Mouse (Mus musculus): ENCODE data around the gene Ccnf.

Ccnf gene

DNA sequence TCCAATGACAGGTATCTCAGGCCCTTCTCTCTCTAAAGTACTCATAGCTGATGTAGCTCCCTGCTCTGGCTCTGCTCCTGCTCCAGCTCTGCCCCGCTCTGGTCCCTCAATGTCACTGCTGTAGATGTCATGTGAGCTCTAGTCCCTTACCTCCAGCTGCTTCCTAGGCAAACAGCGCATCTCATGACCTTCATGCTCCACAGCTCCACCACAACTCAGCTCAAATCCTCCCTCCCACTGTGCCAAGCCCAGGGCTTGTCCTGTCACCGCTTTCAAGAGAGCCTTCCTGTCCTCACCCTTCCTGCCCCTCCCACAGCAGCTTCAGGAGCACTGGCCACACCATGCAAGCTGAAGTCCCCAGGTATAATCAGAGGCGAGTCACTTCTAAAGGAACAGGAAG lies 51.5 kb downstream of the Ccnf start:
- DNase-seq: no peak

DNA sequence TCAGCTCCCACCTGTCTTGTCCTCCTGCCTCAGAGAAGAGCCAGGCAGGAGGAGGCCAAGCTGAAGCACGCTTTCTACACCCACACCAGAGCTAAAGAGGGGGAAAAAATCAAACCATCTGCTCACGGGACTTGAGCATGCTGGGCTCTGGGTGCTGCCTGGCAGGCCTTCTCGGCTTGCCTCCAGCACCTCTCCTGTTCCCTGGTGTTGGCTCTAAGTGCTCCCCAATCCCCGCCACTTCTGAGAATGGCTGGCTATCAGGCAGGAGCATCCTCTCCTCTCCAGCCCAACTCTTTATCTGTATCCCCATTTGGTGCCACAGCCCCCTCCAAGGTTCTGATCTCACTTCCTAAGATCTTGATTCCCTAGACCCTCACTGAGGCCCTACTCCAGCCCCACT lies 52.0 kb downstream of the Ccnf start:
- no peak for DNase-seq

DNA sequence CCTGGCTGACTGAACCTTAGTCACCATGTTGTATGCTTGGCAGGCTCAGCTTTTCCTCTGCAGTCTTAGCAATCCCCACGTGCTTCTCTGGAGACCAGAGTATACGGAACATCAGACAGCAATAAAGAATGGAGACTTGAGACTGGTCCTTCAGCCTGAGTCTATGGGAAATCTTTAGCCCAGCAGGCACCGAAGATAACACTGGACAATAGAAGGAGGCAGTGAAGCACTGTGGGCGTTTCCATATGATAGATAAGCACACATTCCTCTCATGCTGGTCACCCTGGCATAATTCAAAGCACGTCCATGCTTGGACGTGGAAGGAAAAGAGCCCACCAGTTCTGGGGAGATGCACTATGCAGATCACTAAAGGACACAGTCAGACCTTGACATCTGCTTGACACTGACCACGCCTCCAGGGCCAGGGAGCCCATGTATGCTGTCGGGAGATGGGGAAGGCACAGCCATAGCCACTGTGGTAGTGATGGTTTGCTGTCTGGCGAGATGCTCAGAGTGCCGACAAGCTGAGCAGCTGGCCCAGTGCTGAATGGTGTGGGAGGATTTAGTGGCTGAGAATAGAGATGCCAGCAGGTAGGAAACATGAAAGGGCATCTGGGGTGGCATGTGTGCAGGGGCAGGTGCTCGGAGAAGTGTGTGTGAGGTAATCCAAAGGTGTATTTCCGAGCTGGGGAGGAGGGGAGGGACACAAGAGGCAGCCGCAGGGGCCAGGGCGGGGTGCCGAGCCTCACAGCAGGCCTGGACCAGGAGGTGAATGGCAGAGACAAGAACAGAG lies 54.1 kb downstream of the Ccnf start:
- no peak for DNase-seq

DNA sequence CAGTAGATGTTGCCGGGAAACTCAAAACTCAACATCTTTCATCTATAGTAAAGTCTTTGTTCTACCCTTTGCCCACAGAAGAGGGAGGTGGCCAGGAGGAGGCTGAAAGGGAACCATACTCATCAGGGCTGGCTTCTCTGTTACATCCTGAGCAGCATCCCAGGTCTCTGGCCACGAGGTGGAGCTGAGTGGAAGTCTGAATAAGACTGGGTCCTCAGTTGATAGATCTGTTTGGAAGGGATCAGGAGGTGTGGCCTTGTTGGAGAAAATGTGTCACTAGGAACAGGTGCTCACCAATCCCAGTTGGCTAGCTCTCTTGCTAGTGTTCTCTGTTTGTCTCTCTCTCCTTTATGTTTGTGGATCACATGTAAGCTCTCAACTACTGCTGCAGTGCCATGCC lies 55.9 kb downstream of the Ccnf start:
- DNase-seq: no peak

DNA sequence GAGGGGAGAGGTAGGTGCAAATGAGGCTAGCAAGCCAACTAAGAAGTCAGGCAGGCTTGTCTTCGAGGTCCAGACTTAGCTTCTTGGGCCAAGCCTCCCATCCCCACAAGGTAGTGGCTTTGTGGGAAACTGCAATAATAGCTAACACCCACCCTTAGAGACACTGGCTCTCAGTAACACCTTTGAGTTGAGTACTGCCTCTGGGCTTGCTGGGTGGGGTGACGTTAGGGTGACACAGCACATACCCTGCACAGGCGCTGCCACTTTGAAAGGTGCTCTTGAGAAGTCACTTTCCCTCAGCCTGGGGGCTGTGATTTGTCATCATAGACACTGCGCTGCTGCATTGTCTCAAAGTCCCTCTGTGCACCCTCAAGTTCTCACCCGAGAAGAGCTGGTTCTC lies 57.5 kb downstream of the Ccnf start:
- DNase-seq: no peak

DNA sequence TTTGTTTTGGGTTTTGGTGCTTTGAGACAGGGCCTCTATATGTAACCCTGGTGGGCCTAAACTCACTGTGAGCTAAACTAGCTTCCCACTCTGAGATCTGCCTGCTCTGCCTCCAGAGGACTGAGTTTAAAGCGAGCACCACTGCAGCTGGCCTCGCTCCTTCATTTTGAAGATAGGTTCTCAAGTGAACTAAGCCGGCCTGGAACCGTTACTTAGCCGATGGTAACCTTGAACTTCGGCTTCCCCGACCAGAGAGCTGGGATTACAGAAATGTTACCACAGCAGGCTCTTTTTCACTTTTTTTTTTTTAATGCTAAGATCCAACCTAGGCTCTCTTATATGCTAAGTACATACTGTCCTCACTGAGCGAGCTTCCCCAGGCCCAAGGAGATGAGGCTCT lies 58.0 kb downstream of the Ccnf start:
- DNase-seq: no peak

DNA sequence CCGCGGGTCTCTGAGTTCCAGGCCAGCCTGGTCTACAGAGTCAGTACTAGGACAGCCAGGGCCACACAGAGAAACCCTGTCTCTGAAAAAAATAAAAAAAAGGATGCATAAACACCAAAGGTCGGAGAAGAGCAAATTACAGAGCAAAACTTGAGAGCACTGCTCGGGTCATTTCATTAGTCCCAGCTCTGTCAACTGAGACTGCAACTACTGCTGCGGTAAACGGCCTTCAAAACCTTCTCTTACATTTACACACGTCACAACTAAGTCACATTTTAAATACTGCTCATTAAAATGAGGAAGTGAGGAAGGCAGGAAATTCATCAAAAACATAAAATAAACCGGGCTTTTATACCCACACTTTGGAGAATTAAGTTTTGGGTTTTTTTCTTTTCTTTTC lies 58.4 kb downstream of the Ccnf start:
- DNase-seq: no peak

DNA sequence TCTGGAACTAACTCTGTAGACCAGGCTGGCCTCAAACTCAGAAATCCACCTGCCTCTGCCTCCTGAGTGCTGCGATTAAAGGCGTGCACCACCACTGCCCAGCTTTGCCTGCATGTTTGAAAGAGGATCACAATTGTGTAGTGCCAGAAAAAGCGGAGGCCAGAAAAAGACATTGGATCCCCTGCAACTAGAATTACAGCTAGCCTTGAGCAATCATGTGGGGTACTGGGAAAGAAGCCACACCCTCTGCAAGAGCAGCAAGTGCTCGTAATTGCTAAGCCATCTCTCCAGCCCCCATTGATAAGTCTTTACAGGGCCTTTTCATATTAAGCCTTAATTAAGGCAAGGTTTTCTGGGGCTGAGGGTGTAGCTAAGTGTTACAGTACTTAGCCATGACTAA lies 59.8 kb downstream of the Ccnf start:
- DNase-seq: no peak

DNA sequence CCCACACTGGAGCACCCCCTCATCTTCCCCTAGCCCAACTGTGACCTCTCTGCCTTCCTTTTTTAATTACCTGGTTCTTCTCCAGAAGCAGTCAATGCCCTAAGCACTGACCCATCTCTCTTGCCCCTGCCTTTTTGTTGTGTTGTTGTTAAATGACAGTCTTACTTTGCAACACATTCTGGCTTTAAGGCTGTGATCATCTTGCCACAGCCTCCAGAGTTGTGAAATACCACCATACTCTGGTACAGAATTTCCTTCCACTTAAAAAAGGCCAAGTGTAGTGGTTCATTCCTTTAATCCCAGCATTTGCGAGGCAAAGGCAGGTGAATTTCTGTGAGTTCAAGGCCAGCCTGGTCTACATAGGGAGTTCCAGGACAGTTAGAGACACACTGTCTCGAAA lies 60.4 kb downstream of the Ccnf start:
- no peak for DNase-seq

DNA sequence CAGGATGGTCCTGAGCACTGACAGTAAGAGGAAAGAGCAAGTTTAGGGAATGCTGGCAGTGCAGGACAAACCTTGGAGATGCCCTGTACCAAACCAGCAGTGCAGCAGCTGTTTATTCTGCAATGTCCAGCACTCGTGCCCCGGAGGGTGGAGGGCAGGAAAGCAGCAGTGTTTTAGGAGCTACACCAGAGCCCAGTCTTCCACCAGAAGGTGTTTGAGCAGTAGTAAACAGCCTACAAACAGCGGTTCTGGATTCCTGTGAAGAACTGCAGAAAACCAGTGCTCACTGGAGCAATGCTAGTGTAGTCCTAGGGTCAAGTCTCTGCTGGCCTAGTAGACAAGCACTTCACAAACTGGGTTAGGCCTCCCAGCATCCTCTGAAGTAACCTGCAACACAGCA lies 77.0 kb downstream of the Ccnf start:
- no peak for DNase-seq

DNA sequence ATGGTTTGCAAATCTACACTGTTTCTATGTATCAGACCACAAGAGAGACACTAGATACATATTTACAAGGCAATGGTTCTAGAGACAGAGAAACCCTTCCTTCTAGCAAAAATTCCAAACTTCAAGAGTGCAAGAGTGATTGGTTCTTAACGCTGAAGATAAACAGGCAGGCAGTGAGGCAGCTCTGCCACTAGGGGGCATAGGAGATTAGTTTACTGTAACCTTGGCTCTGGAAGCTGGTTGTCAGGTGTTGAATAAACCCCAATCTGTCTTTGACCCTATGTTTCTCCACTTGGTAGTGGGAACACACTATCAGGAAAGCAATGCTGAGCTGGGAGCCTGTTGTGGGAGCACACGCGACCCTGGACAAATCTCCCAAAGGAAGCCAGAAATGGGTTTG lies 77.9 kb downstream of the Ccnf start:
- peak; percentile 51 to 79 for DNase-seq

Data from lung, postnatal 4 days (tissue).